Mouse (Mus musculus): ENCODE results near the gene Itga1. TPM values are rescaled to one million over a fixed set of nuclear protein-coding genes. Genes with fewer than 3 reads are reported as not detected.

Gene Itga1
- total and polyA plus RNA-seq, 2 experiments from 2014 or later: 4.1 to 4.6 TPM

DNA sequence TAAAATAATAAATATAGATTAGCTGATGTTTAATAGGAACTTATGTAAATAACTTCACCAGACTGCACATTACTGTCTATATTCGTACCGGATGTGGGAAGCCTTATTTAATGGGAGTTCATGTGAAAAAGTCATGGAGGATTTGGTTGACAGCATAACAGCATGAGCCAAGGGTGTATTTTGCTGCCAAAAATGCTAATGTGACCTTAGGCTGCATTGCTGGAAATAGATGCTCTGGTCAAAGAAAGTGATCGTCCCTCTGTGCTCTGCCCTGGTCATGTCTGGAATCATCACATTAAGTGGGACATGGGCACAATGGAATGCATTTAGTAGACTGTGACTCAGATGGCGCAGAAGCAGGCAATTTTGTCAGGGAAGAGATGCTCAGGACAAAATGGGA, 64.5 kb downstream of the Itga1 start:
- ATAC-seq (peak; percentile 70), DNase-seq (ENCODE audit: low spot score) (peak; percentile 65)
- Histone ChIP-seq H3K4me3 (ENCODE audit: low read length) (no peak overlapping the region), H3K4me1 (ENCODE audit: insufficient read depth, low read length) (peaks cover 3% of the 10 kb centered on the region; the same call in 1 of the 2 replicates), H3K4me2 (ENCODE audit: low read depth, low read length) (no peak overlapping the region), H3K9me3 (ENCODE audit: low read length) (no peaks in the 10 kb centered on the region), H3K9ac (replicated peaks; ENCODE audit: low read length) (no peak overlapping the region), H3K27ac (no peak overlapping the region), H3K36me3 (ENCODE audit: insufficient read depth, low read length) (no peaks in the 10 kb centered on the region), H3K27me3 (ENCODE audit: insufficient read depth, low read length) (no peaks in the 10 kb centered on the region)
- no peak for TF ChIP-seq CTCF (IDR thresholded peaks at IDR 0.05; ENCODE audit: low read depth)
- 30% methylated on average over 4 of the region's 4 CpGs for WGBS

GRCm38 (mm10) chr13:115035387-115035786, 66.4 kb downstream of the Itga1 start:
- Histone ChIP-seq H3K36me3 (ENCODE audit: insufficient read depth, low read length) (no peaks in the 10 kb centered on the region), H3K27ac (no peak overlapping the region), H3K4me1 (ENCODE audit: insufficient read depth, low read length) (peaks cover 3% of the 10 kb centered on the region; the same call in 1 of the 2 replicates), H3K4me2 (ENCODE audit: low read depth, low read length) (no peak overlapping the region), H3K9me3 (ENCODE audit: low read length) (no peaks in the 10 kb centered on the region), H3K4me3 (ENCODE audit: low read length) (no peak overlapping the region), H3K9ac (replicated peaks; ENCODE audit: low read length) (no peak overlapping the region), H3K27me3 (ENCODE audit: insufficient read depth, low read length) (no peaks in the 10 kb centered on the region)
- DNase-seq (ENCODE audit: low spot score) (no peak), ATAC-seq (no peak)
- 77% methylated on average over 8 of the region's 8 CpGs for WGBS
- no peak for TF ChIP-seq CTCF (IDR thresholded peaks at IDR 0.05; ENCODE audit: low read depth)

DNA sequence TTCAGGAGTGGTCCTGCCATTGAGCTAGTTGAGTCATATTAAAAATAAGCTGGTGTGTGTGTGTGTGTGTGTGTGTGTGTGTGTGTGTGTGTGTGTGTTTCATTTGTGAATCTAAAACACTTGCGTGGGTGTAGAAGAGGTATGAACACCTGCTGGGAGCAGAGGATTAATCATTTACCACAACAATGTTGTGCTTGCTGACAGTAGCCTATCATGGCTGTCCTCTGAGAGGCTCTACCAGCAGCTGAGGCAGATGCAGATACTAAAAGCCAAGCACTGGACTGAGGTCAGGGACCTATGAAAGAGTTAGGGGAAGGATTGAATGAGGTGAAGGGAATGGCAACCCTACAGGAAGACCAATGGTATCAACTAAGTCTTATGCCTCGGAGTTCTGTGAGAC, 68.6 kb downstream of the Itga1 start:
- DNase-seq (ENCODE audit: low spot score) (no peak), ATAC-seq (no peak)
- no peak overlapping the region for H3K4me3 ChIP-seq (ENCODE audit: low read length)
- no peaks in the 10 kb centered on the region for H3K27me3 ChIP-seq (ENCODE audit: insufficient read depth, low read length)
- H3K36me3 ChIP-seq (ENCODE audit: insufficient read depth, low read length): no peaks in the 10 kb centered on the region
- H3K4me2 ChIP-seq (ENCODE audit: low read depth, low read length): no peak overlapping the region
- no peak overlapping the region for H3K9ac ChIP-seq (replicated peaks; ENCODE audit: low read length)
- no peaks in the 10 kb centered on the region for H3K9me3 ChIP-seq (ENCODE audit: low read length)
- WGBS: 64% methylated on average over 2 of the region's 2 CpGs
- H3K27ac ChIP-seq: no peak overlapping the region
- H3K4me1 ChIP-seq (ENCODE audit: insufficient read depth, low read length): peaks cover 3% of the 10 kb centered on the region; the same call in 1 of the 2 replicates
- no peak for TF ChIP-seq CTCF (IDR thresholded peaks at IDR 0.05; ENCODE audit: low read depth)

- Histone ChIP-seq H3K9me3 (ENCODE audit: low read length) (no peaks in the 10 kb centered on the region), H3K4me2 (ENCODE audit: low read depth, low read length) (no peak overlapping the region), H3K36me3 (ENCODE audit: insufficient read depth, low read length) (no peaks in the 10 kb centered on the region), H3K27me3 (ENCODE audit: insufficient read depth, low read length) (no peaks in the 10 kb centered on the region), H3K4me3 (ENCODE audit: low read length) (no peak overlapping the region), H3K4me1 (ENCODE audit: insufficient read depth, low read length) (no peaks in the 10 kb centered on the region), H3K9ac (replicated peaks; ENCODE audit: low read length) (no peak overlapping the region), H3K27ac (no peak overlapping the region)
- no peak for DNase-seq (ENCODE audit: low spot score)
- no peak for TF ChIP-seq CTCF (IDR thresholded peaks at IDR 0.05; ENCODE audit: low read depth)
- no peak for ATAC-seq
- WGBS: 74% methylated on average over 17 of the region's 17 CpGs
These were observed 70.4 kb downstream of the Itga1 start for GRCm38 (mm10) chr13:115031177-115032000.

GRCm38 (mm10) chr13:115025394-115025793, 76.4 kb downstream of the Itga1 start:
- Histone ChIP-seq H3K27me3 (ENCODE audit: insufficient read depth, low read length) (no peaks in the 10 kb centered on the region), H3K4me1 (ENCODE audit: insufficient read depth, low read length) (no peaks in the 10 kb centered on the region), H3K36me3 (ENCODE audit: insufficient read depth, low read length) (no peaks in the 10 kb centered on the region), H3K9ac (replicated peaks; ENCODE audit: low read length) (no peak overlapping the region), H3K4me3 (ENCODE audit: low read length) (no peak overlapping the region), H3K9me3 (ENCODE audit: low read length) (no peaks in the 10 kb centered on the region), H3K27ac (no peak overlapping the region), H3K4me2 (ENCODE audit: low read depth, low read length) (no peak overlapping the region)
- WGBS: 89% methylated on average over 3 of the region's 3 CpGs
- ATAC-seq (no peak), DNase-seq (ENCODE audit: low spot score) (no peak)
- no peak for TF ChIP-seq CTCF (IDR thresholded peaks at IDR 0.05; ENCODE audit: low read depth)

DNA sequence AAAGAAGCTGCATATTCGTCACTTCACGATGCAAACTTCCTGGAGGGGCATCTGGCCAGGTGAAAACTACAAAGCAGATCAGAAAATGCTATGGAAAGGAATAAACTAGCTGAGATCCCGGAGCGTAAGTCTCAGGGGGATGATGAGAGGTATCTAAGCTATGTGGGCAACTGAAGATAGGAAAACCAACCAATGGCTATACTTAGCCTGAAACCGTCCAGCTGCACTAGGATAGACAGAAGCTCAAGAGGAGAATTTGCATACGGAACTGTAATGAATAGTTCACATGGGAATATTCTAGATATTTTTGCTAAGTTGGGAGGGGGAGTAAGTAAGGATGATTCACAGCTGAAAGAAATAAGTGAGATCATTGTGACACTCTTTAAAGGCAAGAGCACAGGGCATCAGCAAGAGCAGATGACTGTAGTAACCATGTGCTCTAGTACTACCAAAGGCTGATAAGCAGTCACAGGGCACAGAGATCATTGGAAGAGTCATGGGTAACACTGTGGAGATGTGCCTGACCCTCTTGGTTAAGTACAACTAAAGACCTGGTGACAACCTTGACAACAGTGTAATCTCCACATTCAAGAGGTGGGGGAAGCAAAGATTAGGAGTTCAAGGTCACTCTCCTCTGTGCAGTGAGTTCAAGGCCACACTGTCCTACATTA, 79.5 kb downstream of the Itga1 start:
- ATAC-seq: no peak

GRCm38 (mm10) chr13:115021411-115021810, 80.4 kb downstream of the Itga1 start:
- 79% methylated on average over 10 of the region's 10 CpGs for WGBS
- no peaks in the 10 kb centered on the region for H3K36me3 ChIP-seq (ENCODE audit: insufficient read depth, low read length)
- H3K27me3 ChIP-seq (ENCODE audit: insufficient read depth, low read length): no peaks in the 10 kb centered on the region
- no peak overlapping the region for H3K4me2 ChIP-seq (ENCODE audit: low read depth, low read length)
- TF ChIP-seq CTCF (IDR thresholded peaks at IDR 0.05; ENCODE audit: low read depth): no peak
- no peak for DNase-seq (ENCODE audit: low spot score)
- no peaks in the 10 kb centered on the region for H3K4me1 ChIP-seq (ENCODE audit: insufficient read depth, low read length)
- H3K27ac ChIP-seq: no peak overlapping the region
- H3K9me3 ChIP-seq (ENCODE audit: low read length): no peaks in the 10 kb centered on the region
- no peak overlapping the region for H3K4me3 ChIP-seq (ENCODE audit: low read length)
- no peak overlapping the region for H3K9ac ChIP-seq (replicated peaks; ENCODE audit: low read length)
- no peak for ATAC-seq

More for the DNA sequence above, 79.5 kb downstream of the Itga1 start:
- no peaks in the 10 kb centered on the region for H3K4me1 ChIP-seq (ENCODE audit: insufficient read depth, low read length)
- no peaks in the 10 kb centered on the region for H3K27me3 ChIP-seq (ENCODE audit: insufficient read depth, low read length)
- no peak for DNase-seq (ENCODE audit: low spot score)
- WGBS: 91% methylated on average over 6 of the region's 6 CpGs
- no peak overlapping the region for H3K27ac ChIP-seq
- no peak overlapping the region for H3K4me3 ChIP-seq (ENCODE audit: low read length)
- no peaks in the 10 kb centered on the region for H3K9me3 ChIP-seq (ENCODE audit: low read length)
- H3K9ac ChIP-seq (replicated peaks; ENCODE audit: low read length): no peak overlapping the region
- no peak for TF ChIP-seq CTCF (IDR thresholded peaks at IDR 0.05; ENCODE audit: low read depth)
- no peaks in the 10 kb centered on the region for H3K36me3 ChIP-seq (ENCODE audit: insufficient read depth, low read length)
- no peak overlapping the region for H3K4me2 ChIP-seq (ENCODE audit: low read depth, low read length)
